8 mouse cellular contexts compared by ENCODE assay signal in genomic region chr8:85492125-85492875, GRCm38 (mm10). TPM values are rescaled to one million over a fixed set of nuclear protein-coding genes. Genes with fewer than 3 reads are reported as not detected.
DNase-seq lines count a peak whose midpoint lies in the region; ATAC-seq and TF ChIP-seq lines count a peak whose summit lies in the region.

TSS of gene Gpt2 (plus strand) at chr8:85492576.

- peak; percentile 60; the same call in 1 of the 2 replicates for TF ChIP-seq POLR2A in CH12.LX (IDR thresholded peaks at IDR 0.05; ENCODE audit: low read depth, low read length)

- no peak for TF ChIP-seq CTCF in CH12.LX (conservative IDR thresholded peaks at IDR 0.05 in 1 of 2, IDR thresholded peaks at IDR 0.05 in 1 of 2; ENCODE audit: low read depth in 2 of 2, low read length in 2 of 2)

- H3K4me3 ChIP-seq in CH12.LX (replicated peaks in 1 of 3; ENCODE audit: low read depth in 2 of 3, low read length in 2 of 3, poor library complexity in 1 of 3) = peak within 1 kb of the TSS; percentile 94 to 97 (median 95)
- H3K4me3 ChIP-seq in forebrain, embryonic 14.5 days (ENCODE audit: low read depth, low read length) = peak within 1 kb of the TSS; percentile 79
- peak within 1 kb of the TSS; percentile 80 for H3K4me3 ChIP-seq in neural tube, embryonic 15.5 days (replicated peaks)

- H3K27ac ChIP-seq in CH12.LX (ENCODE audit: insufficient read depth, low read depth) = peak within 1 kb of the TSS; percentile 69
- H3K27ac ChIP-seq in forebrain, embryonic 14.5 days (ENCODE audit: low read depth, low read length) = peak within 1 kb of the TSS; percentile 48
- peak within 1 kb of the TSS; percentile 85 for H3K27ac ChIP-seq in neural tube, embryonic 15.5 days (replicated peaks)

- no peak for TF ChIP-seq EP300 in CH12.LX (IDR thresholded peaks at IDR 0.05; ENCODE audit: low read length)

- H3K9me3 ChIP-seq in CH12.LX (replicated peaks; ENCODE audit: low read length) = no peaks in the 10 kb centered on the region
- H3K9me3 ChIP-seq in forebrain, embryonic 14.5 days (replicated peaks; ENCODE audit: control insufficient read depth, low read length) = no peaks in the 10 kb centered on the region
- H3K9me3 ChIP-seq in neural tube, embryonic 15.5 days (replicated peaks) = no peaks in the 10 kb centered on the region

- H3K36me3 ChIP-seq in CH12.LX (replicated peaks in 1 of 2; ENCODE audit: control insufficient read depth in 1 of 2, insufficient read depth in 1 of 2, low read length in 1 of 2) = peaks cover 5 to 28% of the 10 kb centered on the region in 2 experiments
- peaks cover 9% of the 10 kb centered on the region; the same call in 1 of the 2 replicates for H3K36me3 ChIP-seq in forebrain, embryonic 14.5 days (ENCODE audit: control insufficient read depth, insufficient read depth, low read length)
- 0 out of 2 replicates have a peak, but pooled peaks cover 3% of the 10 kb centered on the region for H3K36me3 ChIP-seq in neural tube, embryonic 15.5 days

- H3K27me3 ChIP-seq in CH12.LX (replicated peaks) = no peaks in the 10 kb centered on the region
- H3K27me3 ChIP-seq in forebrain, embryonic 14.5 days (replicated peaks; ENCODE audit: control insufficient read depth, insufficient read depth, low read length) = no peaks in the 10 kb centered on the region
- H3K27me3 ChIP-seq in neural tube, embryonic 15.5 days (replicated peaks) = no peaks in the 10 kb centered on the region

- peak; percentile 99 for ATAC-seq in forebrain, embryonic 14.5 days
- peak; percentile 99 for ATAC-seq in neural tube, embryonic 15.5 days (ENCODE audit: low FRiP score)

- DNase-seq in CH12.LX (ENCODE audit: extremely low read depth) = peak; percentile 90
- peak; percentile 68 for DNase-seq in c-Kit-positive CD71-positive TER-119-negative erythroid progenitor cells, embryonic 14.5 days (ENCODE audit: low read depth)
- DNase-seq in forebrain, embryonic 14.5 days (ENCODE audit: low spot score) = peak; percentile 97
- peak; percentile 90 to 92 for DNase-seq in heart, postnatal 14 days
- DNase-seq in layer of hippocampus, adult 11-12 months (ENCODE audit: low spot score) = peak; percentile 96
- peak; percentile 95 to 96 for DNase-seq in lung, adult 18-20 months
- peak; percentile 90 for DNase-seq in testis, postnatal 14 days (ENCODE audit: low spot score)

- peak within 1 kb of the TSS; percentile 65 for H3K9ac ChIP-seq in CH12.LX (ENCODE audit: insufficient read depth, low read depth)
- H3K9ac ChIP-seq in forebrain, embryonic 14.5 days (ENCODE audit: low read length) = peak within 1 kb of the TSS; percentile 87
- peak within 1 kb of the TSS; percentile 74 for H3K9ac ChIP-seq in neural tube, embryonic 15.5 days (replicated peaks)

- dilution Hi-C loops in CH12.LX (cut with MboI; ENCODE audit: extremely low pct_ligation_motif_present, extremely low pct_unique_long_range_greater_than_20kb, low sequenced_read_pairs) = no loop called here

- WGBS in forebrain, embryonic 14.5 days = under 1% methylated on average over 41 of the region's 41 CpGs
- WGBS in neural tube, embryonic 15.5 days = under 1% methylated on average over 41 of the region's 41 CpGs

- H3K4me2 ChIP-seq in CH12.LX (ENCODE audit: insufficient read depth, low read depth, poor library complexity, severe bottlenecking) = peak within 1 kb of the TSS; percentile 59
- H3K4me2 ChIP-seq in forebrain, embryonic 14.5 days (ENCODE audit: low read length) = peak within 1 kb of the TSS; percentile 92
- peak within 1 kb of the TSS; percentile 86 for H3K4me2 ChIP-seq in neural tube, embryonic 15.5 days

- peaks cover 2 to 22% of the 10 kb centered on the region in 2 experiments; a peak in 3 of 4 replicates for H3K4me1 ChIP-seq in CH12.LX (ENCODE audit: control insufficient read depth in 1 of 2, insufficient read depth in 2 of 2)
- peaks cover 4% of the 10 kb centered on the region; the same call in 1 of the 2 replicates for H3K4me1 ChIP-seq in forebrain, embryonic 14.5 days (ENCODE audit: control insufficient read depth, insufficient read depth, low read length)
- peaks cover 31% of the 10 kb centered on the region for H3K4me1 ChIP-seq in neural tube, embryonic 15.5 days

- in situ Hi-C loops in CH12.LX (cut with MboI; ENCODE audit: low pct_ligation_motif_present, low pct_unique_long_range_greater_than_20kb, low sequenced_read_pairs) = no loop called here

- TF ChIP-seq RAD21 in CH12.LX (IDR thresholded peaks at IDR 0.05; ENCODE audit: low read depth, low read length) = no peak

- peaks cover 3% of the 10 kb centered on the region; the same call in 1 of the 2 replicates for H3K79me2 ChIP-seq in CH12.LX (replicated peaks; ENCODE audit: control insufficient read depth, extremely low read depth, insufficient read depth, poor library complexity, severe bottlenecking)

- intact Hi-C loops in heart, postnatal 14 days (cut with DNase I) = loop anchor here (5.0 kb wide), 1 partner anchor 35 kb away; no protein-coding TSS in a partner anchor

TF ChIP-seq in CH12.LX, 34 proteins besides CTCF, POLR2A, EP300 and RAD21:
- TF ChIP-seq CHD2 (IDR thresholded peaks at IDR 0.05; ENCODE audit: low read length) (peak; percentile 75; the same call in 1 of the 2 replicates), NELFE (IDR thresholded peaks at IDR 0.05; ENCODE audit: low read depth, low read length) (peak; percentile 70), MEF2A (IDR thresholded peaks at IDR 0.05; ENCODE audit: borderline replicate concordance, low read depth, low read length) (0 out of 2 replicates have a peak, but pooled peaks have one; percentile 6), MYC (IDR thresholded peaks at IDR 0.05; ENCODE audit: low read depth, low read length) (peak; percentile 92), MAX (IDR thresholded peaks at IDR 0.05; ENCODE audit: low read length) (peak; percentile 79; the same call in 1 of the 2 replicates), CHD1 (IDR thresholded peaks at IDR 0.05; ENCODE audit: low read depth, low read length) (no peak), USF1 (IDR thresholded peaks at IDR 0.05; ENCODE audit: low read depth, low read length) (no peak), TCF12 (IDR thresholded peaks at IDR 0.05; ENCODE audit: low read depth, low read length) (peak; percentile 47), UBTF (IDR thresholded peaks at IDR 0.05; ENCODE audit: low read depth, low read length) (0 out of 2 replicates have a peak, but pooled peaks have one; percentile 3), MAFK (IDR thresholded peaks at IDR 0.05; ENCODE audit: insufficient replicate concordance, low read length) (no peak), ZNF384 (IDR thresholded peaks at IDR 0.05; ENCODE audit: low read depth, low read length) (no peak), ELF1 (IDR thresholded peaks at IDR 0.05; ENCODE audit: low read depth, low read length) (peak; percentile 25; the same call in 1 of the 2 replicates), HCFC1 (IDR thresholded peaks at IDR 0.05; ENCODE audit: low read depth, low read length) (peak; percentile 98), IRF4 (IDR thresholded peaks at IDR 0.05; ENCODE audit: low read depth, low read length) (peak; percentile 34; the same call in 1 of the 2 replicates), ETS1 (conservative IDR thresholded peaks at IDR 0.05; ENCODE audit: low read depth, low read length) (peak; percentile 46; the same call in 1 of the 2 replicates), NRF1 (IDR thresholded peaks at IDR 0.05; ENCODE audit: low read depth, low read length) (peak; percentile 68), SIN3A (IDR thresholded peaks at IDR 0.05; ENCODE audit: low read length) (peak; percentile 90), USF2 (conservative IDR thresholded peaks at IDR 0.05; ENCODE audit: low read depth, low read length) (no peak), GABPA (IDR thresholded peaks at IDR 0.05; ENCODE audit: insufficient replicate concordance, low read depth, low read length) (peak; percentile 50; the same call in 1 of the 2 replicates), PAX5 (IDR thresholded peaks at IDR 0.05; ENCODE audit: low read length) (no peak), JUND (conservative IDR thresholded peaks at IDR 0.05; ENCODE audit: low read depth, low read length) (no peak), TBP (conservative IDR thresholded peaks at IDR 0.05; ENCODE audit: low read depth, low read length) (no peak), MAZ (IDR thresholded peaks at IDR 0.05; ENCODE audit: low read depth, low read length) (peak; percentile 87; the same call in 1 of the 2 replicates), ZKSCAN1 (IDR thresholded peaks at IDR 0.05; ENCODE audit: borderline replicate concordance, low read depth, low read length) (no peak), RCOR1 (conservative IDR thresholded peaks at IDR 0.05; ENCODE audit: low read depth, low read length) (no peak), ZC3H11A (IDR thresholded peaks at IDR 0.05; ENCODE audit: low read depth, low read length) (no peak), JUN (IDR thresholded peaks at IDR 0.05; ENCODE audit: insufficient read depth, low read depth, low read length) (no peak), MXI1 (IDR thresholded peaks at IDR 0.05; ENCODE audit: low read depth, low read length) (peak; percentile 74), ZMIZ1 (IDR thresholded peaks at IDR 0.05; ENCODE audit: low read depth, low read length) (0 out of 2 replicates have a peak, but pooled peaks have one; percentile 45), SMC3 (IDR thresholded peaks at IDR 0.05; ENCODE audit: low read depth, low read length) (no peak), KAT2A (IDR thresholded peaks at IDR 0.05; ENCODE audit: insufficient replicate concordance, low read length) (peak; percentile 93; the same call in 1 of the 2 replicates), POLR2AphosphoS2 (IDR thresholded peaks at IDR 0.05; ENCODE audit: low read depth, low read length) (no peak), BHLHE40 (IDR thresholded peaks at IDR 0.05; ENCODE audit: low read depth, low read length) (no peak), E2F4 (IDR thresholded peaks at IDR 0.05; ENCODE audit: insufficient replicate concordance, low read depth, low read length) (no peak)

RNA-seq across cellular contexts. Expression of gene Gpt2, which starts in this region (rescaled TPM):
- total RNA-seq in CH12.LX (2012; rRNA removed) (24.8 and 50.0 TPM in 2 replicates), CH12.LX (2014; rRNA removed) (37.8 and 39.8 TPM in 2 replicates)
- 29.7 and 37.2 TPM in 2 replicates for polyA plus RNA-seq in CH12.LX (2012; ENCODE audit: insufficient read length, low read depth)
- polyA plus RNA-seq in forebrain, embryonic 14.5 days (2014; fragmentation: Nextera tagmentation; extraction: Ambion mirVana) = 29.1 and 37.3 TPM in 2 replicates
- total RNA-seq in heart, postnatal 14 days (2021) = 10 to 100 TPM; 37.6 to 45.2 TPM
- polyA plus RNA-seq in neural tube, embryonic 15.5 days (2015; fragmentation: Nextera tagmentation; extraction: Ambion mirVana) = 51.2 and 60.2 TPM in 2 replicates

Comparison
In these comparisons a context has a peak if more than half of its experiments do, and no peak if none do; other contexts are left out.
1. Peak in every context shown above with its lines: DNase-seq, ATAC-seq, H3K4me3 ChIP-seq and H3K27ac ChIP-seq.